Mouse (Mus musculus) right cerebral cortex, adult 2 months (tissue): ENCODE measurements around the gene Hcrtr2.

ENCODE experiments used
- DNase-seq, 2 experiments: peaks; one replicate each; pipeline ENCODE4 v3.0.0; 2021 to 2022; ENCODE audit warnings: low spot score in 2 of 2

The Hcrtr2 gene

DNA sequence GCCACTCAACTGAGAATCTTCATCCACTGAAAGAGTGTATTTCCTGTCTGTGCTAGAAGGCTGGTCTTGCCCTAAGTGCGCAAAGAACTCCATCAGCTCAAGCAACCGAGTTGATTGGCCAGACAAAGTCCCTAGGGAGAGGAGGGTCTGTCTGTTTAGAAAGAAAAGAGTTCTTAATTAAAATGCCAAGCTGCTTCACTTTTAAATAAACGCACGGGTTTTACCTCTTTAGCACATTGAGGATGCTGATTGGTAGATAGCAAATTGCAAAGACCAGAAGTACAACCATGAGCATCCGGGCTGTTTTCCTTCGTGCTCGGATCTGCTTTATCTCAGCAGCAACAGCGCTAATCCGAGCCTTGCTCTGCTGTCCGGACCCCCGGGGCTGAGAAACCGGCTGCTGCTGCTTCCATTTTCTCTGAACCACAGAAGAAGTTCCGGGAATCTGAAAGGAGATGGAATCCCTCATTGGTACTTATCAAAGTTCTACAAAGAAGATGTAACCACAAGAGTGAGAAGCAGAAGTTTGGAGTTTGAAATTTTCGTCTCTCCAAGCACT is 87.6 kb downstream of the Hcrtr2 start:
- DNase-seq = peak in 1 of 2 experiments; percentile 10

DNA sequence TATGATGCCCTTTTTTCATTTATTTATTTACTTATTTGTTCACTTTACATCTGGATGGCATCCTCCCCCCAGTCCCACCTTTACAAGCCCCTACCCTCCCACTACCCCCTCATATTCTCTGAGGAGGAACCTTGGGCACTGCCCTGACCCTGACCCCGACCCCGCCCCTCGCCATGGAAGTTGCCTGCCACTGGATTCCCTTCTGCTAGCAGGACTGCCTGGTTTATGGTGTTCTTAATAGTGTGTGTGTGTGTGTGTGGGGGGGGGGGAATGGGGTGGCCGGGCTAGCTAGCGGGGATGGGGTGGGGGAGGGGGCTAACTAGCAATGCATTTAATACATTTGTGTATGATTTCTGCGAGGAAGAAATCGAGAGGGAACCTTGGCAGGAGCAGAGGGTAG is 88.8 kb downstream of the Hcrtr2 start:
- no peak for DNase-seq

- no peak for DNase-seq
Measured at GRCm38 (mm10) chr9:76230400-76230799, 93.3 kb downstream of the Hcrtr2 start.

- DNase-seq = no peak
Measured at GRCm38 (mm10) chr9:76217178-76217975, 106.3 kb downstream of the Hcrtr2 start.

- peak in 1 of 2 experiments; percentile 12 for DNase-seq
Measured at GRCm38 (mm10) chr9:76214678-76215077, 109.0 kb downstream of the Hcrtr2 start.

DNA sequence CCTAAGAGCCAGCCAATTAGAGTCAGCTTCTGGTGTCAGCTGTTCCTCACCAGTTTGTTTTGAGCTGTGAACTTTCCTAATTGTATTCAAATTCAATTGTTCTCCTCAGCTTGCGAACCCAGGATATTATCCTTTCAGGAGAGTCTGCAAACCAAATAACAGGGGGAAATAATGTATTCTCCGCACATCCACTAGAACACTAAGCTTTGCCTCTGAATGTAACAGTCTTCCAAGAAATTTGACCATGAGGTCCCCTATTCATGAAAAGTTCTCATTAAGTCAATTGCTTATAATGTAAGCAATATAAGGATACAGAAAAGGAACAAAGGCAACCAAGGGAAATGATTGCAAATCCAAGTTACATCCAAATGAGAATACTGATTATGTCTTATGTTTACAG is 110.1 kb downstream of the Hcrtr2 start, which contains the start of gene Gfral:
TSS of gene Gfral (minus strand) at position 101 of the 400 bp plus-strand sequence.
- DNase-seq = no peak

GRCm38 (mm10) chr9:76196917-76197316 is 126.7 kb downstream of the Hcrtr2 start:
- DNase-seq = no peak

DNA sequence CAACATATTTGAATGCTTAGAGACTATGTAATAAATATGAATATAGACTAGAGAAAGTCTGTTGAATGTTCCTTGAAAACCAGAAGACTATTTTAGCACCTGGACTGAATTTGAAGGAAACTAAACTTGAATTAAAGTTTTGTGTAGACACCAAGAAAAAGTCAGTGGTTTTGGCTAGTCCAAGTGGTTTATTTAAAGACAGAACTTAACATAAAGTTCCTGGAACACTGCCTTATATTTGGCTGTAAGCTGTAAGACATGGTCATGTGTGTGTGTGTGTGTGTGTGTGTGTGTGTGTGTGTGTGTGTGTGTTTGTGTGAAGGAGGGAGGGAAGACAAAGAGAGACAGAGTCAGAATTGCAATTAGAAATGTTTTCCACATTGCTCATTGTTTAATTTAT is 144.4 kb downstream of the Hcrtr2 start:
- DNase-seq = no peak
